Mouse (Mus musculus): Measurements from ENCODE around the gene Micall1. TPM values are rescaled to one million over a fixed set of nuclear protein-coding genes. Genes with fewer than 3 reads are reported as not detected.

The Micall1 gene
- total RNA-seq, 2 experiments from 2014 or later, result 34.3 to 41.6 TPM

DNA sequence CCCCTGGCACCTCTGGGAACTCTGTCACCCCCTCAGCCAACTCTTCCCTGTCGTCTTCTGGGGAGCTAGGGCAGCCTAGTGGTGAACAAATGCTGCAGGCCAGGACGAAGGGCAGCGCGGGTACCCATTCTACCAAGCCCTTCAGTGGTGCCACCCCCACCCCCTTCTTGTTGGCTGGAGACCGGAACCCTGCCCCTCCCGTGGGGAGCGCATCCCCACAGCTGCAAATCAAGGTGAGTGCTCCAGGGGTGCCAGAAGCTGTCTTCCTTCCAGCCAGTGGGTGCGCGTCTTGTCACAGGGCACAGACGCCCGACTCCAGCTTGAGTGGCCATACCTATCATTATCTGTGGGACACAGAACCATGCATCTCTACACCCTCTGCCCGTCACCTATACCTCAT is 18.4 kb downstream of the Micall1 start:
- DNase-seq (ENCODE audit: extremely low spot score in 1 of 2, low spot score in 1 of 2), result no peak

DNA sequence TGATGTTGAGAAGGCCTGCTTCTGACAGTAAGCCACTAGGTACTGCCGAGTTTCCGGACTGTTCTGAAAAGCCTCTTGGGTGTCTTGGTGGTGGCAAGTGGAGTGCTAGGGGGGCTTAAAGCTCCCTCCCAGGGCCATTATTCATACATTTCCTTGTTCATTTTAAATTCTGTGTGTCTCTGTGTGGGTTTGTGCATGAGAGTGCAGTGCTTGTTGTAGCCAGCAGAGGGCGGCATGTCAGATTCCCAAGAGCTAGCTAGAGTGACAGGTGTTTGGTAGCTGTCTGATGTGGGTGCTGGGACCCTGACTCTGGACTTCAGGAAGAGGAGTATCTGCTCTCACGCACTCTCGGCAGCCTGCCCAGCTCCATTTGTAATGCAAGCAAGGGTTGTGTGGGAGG is 19.5 kb downstream of the Micall1 start:
- DNase-seq (ENCODE audit: extremely low spot score in 1 of 2, low spot score in 1 of 2), result no peak

DNA sequence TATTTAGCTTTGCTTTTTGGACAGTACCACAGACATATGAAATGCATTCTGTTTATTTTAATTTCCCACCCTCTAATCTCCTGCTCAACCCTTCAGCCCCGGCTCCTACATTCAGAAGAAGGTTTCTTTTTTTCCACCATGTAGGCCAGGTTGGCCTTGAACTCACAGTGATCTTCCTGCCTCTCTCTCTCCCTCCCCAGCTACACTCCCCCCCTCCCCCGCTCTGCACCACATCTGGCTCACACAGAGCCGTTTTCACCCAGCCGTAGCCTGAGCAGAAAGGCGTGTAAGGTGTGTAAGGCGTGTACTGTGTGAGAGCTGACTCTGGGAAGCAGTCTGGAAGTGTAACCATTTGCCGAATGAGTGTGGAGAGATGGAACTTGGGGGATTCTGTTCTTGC is 20.6 kb downstream of the Micall1 start:
- DNase-seq (ENCODE audit: extremely low spot score in 1 of 2, low spot score in 1 of 2), result no peak

DNA sequence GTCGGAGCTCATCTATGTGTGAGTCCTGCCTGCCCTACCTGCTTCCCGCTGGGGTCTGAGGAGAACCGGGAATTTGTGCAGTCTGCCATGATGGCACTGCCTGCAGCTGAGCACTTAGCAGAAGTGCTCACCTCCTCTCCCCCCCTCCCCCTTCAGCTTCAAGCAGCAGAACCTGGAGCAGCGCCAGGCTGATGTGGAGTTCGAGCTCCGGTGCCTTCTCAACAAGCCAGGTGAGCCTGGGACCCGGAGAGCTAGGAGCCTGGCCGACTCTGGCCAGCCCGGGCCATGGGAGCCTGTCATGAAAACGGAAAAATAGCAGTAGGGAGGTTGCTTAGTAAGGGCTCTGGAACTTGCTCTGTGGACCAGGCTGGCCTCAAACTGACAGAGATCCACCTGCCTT is 22.1 kb downstream of the Micall1 start:
- DNase-seq (ENCODE audit: extremely low spot score in 1 of 2, low spot score in 1 of 2), result no peak

DNA sequence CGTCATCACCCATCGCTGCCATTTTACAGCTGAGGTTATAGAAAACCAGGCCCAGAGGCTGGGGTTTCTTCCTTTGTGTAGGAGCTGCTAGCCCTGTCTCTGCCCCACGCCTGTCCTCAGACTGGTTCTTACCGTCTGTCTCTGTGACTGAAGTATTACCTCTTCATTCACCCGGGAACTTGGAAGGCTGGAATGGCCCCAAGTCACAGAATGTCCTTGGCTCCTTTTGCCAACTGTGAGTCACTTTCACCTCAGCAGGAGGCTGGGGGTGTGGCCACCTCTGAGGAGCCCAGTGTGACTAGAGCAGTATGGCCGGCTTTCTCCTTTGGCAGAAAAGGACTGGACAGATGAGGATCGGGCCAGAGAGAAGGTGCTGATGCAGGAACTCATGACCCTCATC is 22.7 kb downstream of the Micall1 start:
- no peak for DNase-seq (ENCODE audit: extremely low spot score in 1 of 2, low spot score in 1 of 2)

DNA sequence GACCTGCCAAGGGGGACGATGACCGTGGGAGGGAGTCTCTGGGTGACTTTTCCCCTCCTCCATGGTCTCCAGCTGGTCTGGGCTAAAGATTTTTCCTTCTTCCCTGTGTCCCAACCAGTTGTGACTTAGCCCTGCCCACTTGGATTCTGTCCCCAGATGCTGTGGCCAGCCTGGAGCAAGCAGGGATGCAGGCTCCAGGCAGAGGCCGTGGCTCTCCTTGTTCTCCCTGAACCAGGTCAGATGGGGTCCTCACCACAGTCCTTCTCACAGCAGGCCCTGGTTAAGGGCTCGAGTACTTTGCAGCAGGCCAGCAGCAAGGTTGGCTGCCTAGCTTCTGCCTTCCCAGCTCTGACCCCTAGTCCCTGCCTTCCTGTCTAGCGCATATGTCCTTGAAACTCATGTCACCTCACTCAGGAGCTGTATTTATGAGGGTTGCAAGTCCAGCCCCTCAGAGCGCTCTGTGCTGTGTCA is 24.5 kb downstream of the Micall1 start:
- no peak for DNase-seq (ENCODE audit: extremely low spot score in 1 of 2, low spot score in 1 of 2)

DNA sequence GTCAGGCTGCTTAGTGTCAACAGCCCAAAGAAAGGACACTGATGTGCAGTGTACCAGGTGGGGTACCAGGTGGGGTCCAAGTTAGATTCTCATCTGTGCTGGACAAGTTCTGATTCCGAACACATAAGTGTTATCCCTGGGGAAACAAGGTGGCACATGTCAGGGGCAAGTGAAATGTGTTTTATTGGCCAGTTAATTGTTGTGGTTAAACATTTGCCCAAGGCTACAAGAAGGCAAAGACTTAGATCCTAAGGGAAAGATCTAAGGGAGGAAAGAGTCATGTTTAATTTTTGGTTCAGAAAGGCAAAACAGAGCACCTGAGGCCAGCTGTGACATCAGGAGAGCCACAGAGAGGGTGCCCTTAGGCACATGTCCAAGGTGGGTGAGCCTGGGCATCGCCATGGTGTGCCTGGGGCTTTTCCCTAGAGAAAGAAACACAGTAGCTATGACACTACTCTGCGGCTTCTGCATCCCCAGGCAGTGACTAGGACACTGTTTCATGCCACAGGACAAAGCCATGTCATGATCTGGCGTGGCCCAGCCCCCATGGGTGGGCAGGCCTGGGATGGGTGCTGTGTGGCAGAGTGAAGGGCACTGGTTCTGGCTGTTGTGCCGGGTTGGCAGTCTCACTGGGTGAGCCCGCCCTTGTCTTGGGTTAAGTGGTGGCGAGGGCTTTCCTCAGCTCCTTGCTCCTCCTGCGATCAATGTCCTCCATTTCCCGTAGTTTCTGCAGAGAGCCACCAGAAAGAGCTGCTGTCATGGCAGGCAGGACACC is 26.0 kb downstream of the Micall1 start:
- no peak for DNase-seq (ENCODE audit: extremely low spot score in 1 of 2, low spot score in 1 of 2)

DNA sequence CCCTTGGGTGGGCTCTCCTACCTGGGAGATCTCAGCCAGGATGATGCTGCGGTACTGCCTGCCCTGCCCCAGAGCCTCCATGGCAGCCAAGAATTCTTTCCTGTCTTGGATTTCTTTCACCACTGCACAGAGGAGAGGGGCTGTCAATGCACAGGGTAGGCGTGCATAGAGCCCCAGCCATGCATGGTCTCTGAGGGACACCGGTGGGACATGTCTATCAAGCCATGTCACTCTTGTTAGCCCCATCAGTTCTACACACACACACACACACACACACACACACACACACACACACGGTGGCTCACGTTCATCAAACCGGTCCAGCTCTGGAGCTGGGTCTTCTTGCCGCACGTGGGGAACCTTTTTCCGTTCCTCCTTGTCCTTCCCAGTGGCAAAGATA is 26.6 kb downstream of the Micall1 start:
- DNase-seq (ENCODE audit: extremely low spot score in 1 of 2, low spot score in 1 of 2), result no peak

DNA sequence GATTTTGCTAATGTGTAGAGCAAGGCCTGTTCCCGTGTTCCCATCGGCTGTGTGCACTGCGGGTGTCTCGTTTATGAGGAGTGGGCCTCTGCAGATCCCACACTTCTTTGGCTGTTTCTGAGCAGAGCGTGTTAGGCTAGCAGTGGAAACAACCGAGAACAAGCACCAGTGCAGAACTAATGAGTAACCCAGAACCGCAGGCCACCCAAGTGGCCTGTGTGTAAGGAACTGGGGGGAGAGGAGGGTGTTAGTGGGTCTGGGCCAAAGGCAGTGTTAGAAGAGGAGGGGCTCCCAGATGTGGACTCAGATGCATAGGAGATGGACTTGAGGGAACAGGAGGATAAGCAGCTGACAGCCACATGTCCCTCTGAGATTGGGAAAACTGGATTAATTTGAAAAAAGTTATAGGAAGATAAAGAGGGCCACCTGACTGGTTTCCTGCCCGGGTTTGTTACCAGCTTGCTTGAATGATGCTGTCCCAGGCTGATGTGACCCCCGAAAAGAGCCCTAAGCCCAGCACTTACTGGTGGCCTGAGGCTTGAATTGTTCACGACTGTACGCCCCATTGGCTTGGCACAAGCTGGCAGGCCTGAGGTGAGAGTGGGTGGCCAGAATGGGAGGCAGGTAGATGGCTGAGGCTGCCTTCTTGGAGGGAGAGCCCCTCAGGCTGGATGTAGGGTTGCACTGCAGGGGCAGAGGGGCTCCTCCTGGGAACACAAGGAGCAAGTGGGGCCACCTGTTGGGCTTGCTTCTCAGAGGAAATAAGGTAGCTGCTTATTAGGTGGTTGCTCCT is 27.3 kb downstream of the Micall1 start:
- DNase-seq (ENCODE audit: extremely low spot score in 1 of 2, low spot score in 1 of 2), result no peak

DNA sequence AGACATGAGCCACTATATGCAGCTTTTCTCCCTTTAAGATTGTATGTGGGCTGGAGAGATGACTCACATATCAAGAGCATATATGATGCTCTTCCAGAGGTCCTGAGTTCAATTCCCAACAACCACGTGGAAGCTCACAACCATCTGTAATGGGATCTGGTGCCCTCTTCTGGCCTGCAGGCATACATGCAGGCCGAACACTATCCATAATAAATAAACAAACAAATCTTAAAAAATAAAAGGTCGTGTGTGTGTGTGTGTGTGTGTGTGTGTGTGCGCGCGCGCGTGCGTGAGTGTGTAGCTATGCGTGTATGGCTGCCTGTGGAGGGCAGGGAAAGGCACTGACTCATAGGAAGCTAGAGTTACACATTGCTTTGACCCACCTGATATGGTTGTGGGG is 30.9 kb downstream of the Micall1 start:
- DNase-seq (ENCODE audit: extremely low spot score in 1 of 2, low spot score in 1 of 2), result no peak

DNA sequence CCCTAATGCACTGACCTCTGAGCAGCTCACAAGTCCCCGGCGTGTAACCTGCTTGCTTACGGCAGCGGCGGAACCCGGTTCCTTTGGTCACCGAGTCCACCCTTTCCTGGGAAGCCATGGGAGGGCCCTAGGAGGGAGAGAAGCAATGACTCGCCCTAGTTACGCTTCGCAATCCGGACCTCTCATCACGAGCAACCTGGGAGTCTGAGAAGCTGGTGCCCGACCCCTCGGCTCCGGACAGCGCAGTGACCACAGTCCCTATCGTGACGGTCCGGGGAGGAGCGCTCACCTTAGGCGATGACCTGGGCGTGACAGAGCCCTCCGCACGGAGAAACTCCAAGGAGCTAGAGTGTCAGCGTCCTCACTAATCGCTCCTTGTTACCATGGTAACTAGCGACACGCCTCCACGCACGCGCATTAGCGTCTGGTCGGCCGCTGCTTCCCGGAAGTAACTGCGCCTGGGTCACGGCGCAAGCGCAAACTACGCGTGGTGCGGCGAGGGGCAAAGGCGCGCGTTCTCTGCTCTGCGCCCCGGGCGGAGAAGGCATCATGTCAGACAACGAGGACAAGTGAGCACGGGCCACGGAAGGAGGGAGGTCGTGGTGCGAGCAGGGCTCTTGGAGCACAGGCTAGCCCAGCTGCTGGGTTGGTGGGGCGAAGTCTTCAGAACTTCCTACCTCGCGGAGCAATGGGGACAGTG is 32.3 kb downstream of the Micall1 start, which contains the start of the genes Polr2f and 1700088E04Rik:
TSS of gene Polr2f (plus strand) at position 144 of the 700 bp plus-strand sequence.
TSS of gene 1700088E04Rik (minus strand) at position 388 of the 700 bp plus-strand sequence.
- peak; percentile 93 to 94 for DNase-seq (ENCODE audit: extremely low spot score in 1 of 2, low spot score in 1 of 2)

DNA sequence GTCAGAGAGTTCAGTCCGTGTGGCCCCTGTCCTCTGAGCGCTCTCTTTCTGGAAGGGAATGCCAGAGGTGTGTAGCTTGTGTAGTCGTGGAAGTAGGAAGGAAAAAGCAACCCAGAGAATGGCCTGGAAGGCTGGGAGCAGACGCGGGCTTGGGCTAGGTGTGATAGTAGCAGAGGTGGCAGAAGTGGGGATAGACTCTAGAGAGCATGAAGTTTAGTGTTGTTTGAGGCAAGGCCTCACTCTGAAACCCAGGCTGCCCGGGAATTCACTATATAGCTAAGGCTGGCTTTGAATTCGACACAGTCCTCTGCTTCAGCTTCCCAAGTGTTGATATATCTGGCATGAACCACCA is 32.8 kb downstream of the Micall1 start:
- DNase-seq (ENCODE audit: extremely low spot score in 1 of 2, low spot score in 1 of 2), result no peak

DNA sequence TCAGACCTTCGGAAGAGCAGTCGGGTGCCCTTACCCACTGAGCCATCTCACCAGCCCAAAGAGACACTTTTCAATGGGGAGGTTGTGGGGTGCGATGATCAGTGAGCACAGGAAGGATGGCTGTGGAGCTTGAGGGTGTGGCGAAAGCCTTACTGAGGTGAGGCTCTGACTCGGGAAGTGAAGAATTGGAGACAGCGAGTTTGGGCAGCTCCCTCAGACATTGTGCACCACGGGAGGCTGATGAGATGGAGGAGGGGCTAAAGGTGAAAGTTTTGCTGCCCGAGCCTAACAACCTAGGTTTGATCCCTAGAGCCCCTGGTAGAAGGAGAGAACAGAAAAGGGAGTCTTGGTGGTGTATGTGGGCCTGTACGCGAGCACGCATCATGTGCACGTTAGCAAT is 34.6 kb downstream of the Micall1 start:
- DNase-seq (ENCODE audit: extremely low spot score in 1 of 2, low spot score in 1 of 2), result no peak

DNA sequence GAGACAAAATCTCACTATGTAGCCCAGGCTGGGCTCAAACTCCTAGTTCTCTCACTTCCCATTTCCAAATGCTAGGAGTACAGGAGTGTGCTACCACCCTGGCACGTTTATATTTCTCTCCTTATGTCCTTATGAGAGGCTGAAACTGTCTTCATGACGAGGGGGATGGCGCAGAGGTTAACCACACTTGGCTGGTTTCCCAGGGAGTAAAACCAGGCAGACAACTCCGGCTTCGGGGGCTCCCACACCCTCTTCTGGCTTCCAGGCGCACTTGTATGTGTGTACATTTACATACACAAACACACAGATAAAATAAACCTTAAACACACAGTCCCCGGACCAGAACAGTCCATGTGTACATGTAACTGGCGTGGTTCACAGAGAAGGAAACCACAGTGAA is 35.3 kb downstream of the Micall1 start:
- DNase-seq (ENCODE audit: extremely low spot score in 1 of 2, low spot score in 1 of 2), result no peak

DNA sequence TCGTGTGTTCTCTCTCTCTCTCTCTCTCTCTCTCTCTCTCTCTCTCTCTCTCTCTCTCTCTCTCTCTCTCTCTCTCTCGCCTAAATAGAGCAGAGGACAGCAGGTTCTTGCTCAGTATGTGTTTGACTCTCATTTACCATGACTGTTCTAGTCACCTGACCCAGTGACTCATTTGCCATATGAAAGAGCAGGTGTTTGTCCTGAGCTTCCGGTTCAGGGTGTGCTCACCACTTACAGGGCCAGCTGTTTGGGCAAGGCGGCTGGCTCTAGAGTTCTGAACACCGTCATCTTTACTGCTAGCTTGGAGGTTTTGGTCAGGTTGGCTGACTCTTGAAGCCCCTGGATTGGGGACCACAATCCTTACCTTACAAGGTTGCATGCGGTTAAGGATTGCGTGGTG is 36.8 kb downstream of the Micall1 start:
- no peak for DNase-seq (ENCODE audit: extremely low spot score in 1 of 2, low spot score in 1 of 2)

DNA sequence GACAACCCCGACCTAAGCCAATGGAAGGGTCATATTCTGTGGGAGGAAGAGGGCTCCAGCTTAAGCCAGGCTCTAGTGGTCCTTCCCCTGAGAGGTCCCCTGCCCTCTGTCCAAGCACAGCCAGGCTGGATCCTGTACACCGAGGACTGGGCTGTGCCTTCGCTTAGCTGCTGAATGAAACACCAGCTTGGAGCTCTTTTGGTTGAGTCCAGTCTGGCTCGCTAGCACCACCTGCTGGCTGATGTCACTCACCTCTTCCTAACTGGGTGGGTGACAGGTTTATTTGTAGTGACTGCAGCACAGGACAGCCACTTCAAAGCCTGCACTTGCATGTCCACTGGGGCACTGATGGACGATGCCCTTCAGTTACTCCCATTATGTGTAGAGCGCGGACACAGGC is 39.8 kb downstream of the Micall1 start:
- peak; percentile 71 to 95 for DNase-seq (ENCODE audit: extremely low spot score in 1 of 2, low spot score in 1 of 2)

DNA sequence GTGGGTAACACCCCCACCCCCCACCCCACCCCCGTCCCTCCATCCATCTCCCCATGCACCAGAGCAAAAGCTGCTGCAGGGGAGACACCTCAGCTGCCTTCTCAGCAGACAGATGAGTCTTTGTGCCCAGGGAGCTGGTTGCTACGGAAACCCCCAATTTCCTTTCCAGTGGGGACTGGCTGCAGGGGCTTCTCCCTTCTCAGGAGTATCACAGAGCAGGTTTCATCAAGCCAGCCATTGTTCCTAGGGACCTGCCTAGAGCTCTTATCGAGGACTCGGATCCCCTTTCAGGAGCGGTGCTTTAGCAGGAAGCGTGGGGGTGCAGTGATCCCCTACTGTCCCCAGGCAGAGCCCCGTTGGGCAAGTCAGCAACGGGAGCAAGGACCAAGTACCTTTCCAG is 43.2 kb downstream of the Micall1 start:
- no peak for DNase-seq (ENCODE audit: extremely low spot score in 1 of 2, low spot score in 1 of 2)

DNA sequence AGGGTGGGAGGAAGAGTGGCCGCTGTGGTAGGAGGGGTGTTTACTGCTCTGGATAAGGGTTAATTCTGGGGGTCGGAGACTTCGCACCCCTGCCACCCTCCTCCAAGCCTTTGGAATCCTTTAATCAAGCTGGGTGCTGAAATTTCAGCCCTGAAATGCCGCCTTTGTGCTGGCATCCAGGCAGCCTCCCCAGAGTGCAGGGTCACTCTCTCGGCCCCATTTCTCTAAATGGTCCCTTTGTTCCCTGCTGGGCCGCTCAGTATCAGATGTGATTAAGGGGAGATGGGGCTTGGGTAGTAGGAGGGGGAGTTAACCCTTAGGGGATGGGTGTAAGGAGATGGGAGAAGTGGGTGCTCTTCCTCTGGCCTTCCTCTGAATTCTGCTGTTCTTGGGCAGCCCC is 44.0 kb downstream of the Micall1 start:
- no peak for DNase-seq (ENCODE audit: extremely low spot score in 1 of 2, low spot score in 1 of 2)

DNA sequence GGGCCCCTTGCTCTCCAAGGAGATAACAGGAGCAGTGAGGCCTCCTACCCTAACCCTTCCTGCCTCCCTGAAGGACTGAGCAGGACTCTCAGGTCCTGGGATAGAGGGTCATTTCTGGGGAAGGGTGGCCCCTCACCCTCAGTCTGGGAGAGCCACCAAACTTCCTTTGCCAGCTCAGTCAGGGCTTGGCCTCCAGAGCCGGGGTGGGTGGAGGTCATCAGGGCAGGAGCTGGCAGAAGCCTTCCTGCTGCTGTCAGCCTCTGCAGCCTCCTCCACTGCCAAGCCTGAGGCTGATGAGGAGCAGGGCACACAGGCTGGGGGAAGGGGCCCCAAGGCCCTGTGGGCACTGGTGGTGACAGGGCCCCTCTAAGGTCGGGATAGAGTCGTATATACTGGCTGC is 46.9 kb downstream of the Micall1 start:
- DNase-seq (ENCODE audit: extremely low spot score in 1 of 2, low spot score in 1 of 2), result no peak

DNA sequence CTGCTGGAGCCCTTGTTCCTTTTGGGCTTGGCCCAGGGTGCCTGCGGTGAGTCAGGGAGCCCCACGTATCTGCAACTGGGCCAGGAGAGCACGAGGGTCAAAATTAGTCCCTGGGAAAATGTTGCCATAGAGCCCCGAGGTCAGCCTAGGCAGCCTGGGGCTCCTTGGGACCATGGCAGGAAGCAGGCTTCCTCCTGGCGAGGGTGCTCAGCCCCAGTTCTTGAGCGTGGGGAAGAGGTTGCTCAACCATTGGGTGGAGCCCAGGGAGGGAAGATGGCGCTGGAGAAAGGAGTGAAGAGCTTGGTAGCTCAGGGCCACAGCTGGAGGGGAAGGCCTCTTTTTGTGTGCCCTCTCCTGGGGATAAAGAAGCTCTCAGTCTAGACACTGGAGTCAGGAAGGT is 53.6 kb downstream of the Micall1 start:
- no peak for DNase-seq (ENCODE audit: extremely low spot score in 1 of 2, low spot score in 1 of 2)

DNA sequence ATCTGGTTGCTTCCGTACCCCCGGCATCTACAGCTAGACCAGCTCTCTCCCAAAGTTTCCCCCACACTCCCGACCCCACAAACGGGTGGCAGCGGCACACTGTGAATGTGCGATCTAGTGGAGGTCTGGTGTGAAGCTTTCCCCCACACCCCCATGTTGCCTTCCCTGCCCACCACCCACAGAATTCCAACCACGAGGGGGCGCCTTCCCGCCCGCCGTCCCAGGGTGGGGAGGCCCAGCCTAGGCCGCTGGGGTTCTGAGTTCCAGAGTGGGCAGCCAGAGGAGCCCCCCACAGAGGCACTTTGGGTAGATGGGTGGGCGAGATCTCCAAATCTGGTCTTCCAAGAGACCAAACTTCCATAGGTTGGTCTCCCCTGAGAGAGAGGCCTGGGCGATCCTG is 54.1 kb downstream of the Micall1 start:
- no peak for DNase-seq (ENCODE audit: extremely low spot score in 1 of 2, low spot score in 1 of 2)
